Mouse (Mus musculus): Measurements from ENCODE around the gene Fig4.

The Fig4 gene

DNA sequence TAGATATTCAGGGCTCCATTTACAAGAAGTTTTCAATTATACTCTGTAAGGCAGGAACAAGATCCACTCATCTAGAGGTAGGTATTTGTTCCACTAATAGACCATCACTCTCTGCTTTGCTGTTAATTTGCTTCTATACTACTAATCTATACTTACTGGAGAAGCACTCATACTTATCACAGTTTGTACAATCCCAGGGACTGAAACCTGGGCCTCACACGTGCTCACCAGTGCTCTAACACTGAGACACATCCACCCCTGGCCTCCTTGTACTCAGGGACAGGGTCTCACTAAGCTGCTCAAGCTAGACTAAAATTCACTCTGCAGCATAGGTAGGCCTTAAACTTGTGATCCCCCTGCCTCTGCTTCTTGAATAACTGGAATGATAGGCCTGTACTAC, 41.8 kb downstream of the Fig4 start:
- no peak for DNase-seq (ENCODE audit: low read depth)

DNA sequence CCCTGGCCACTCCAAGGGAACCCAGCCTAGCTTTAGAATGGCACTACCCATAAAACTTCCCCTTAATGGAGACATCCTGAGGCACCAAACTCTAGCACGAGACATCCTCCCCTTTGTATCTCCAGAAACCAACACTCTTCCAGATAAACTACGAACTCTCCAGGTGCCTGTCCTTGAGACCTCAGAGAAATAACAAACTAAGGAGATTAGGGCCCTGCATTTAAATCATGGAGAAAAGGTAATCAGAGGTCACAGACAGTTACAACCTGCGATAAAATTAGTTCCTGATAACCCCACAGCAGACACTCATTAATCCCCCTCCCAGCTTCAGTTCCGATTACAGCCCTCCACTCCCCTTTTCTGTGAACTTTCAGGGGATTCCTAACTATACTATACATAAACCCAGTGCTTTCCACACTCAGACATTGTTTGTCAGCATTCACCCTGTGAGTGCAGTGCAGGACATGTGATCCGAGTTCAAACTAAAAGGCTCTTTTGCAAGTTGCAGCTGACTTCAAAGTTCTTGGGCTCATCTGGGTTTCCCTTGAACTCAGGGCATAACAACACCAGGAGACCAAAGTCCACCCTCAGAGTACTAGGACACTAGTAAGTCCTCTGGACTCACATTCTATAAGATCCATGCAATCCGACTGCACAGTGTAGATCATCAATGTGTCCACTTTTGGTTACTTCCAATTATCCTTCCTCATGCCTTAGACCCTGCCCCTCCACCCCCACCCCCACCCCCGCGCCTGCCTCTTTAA, 42.6 kb downstream of the Fig4 start:
- no peak for DNase-seq (ENCODE audit: low read depth)

DNA sequence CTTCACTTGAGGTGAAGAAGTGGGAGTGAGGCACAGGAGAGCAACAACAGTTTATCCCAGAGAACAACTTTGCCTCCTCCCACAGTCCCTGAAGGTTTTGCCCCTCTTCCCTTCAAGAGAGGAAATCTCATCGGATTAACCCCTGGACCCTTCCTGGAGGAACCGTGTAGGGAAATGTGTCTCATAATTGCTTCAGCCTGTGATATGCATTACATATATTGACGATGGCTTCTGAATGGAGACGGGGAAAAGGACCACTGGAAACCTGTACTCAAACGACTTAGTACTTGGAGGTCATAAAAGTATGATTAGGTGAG, 52.4 kb downstream of the Fig4 start:
- no peak for DNase-seq (ENCODE audit: low read depth)

GRCm38 (mm10) chr10:41250045-41250748, 52.9 kb downstream of the Fig4 start:
- no peak for DNase-seq (ENCODE audit: low read depth)

DNA sequence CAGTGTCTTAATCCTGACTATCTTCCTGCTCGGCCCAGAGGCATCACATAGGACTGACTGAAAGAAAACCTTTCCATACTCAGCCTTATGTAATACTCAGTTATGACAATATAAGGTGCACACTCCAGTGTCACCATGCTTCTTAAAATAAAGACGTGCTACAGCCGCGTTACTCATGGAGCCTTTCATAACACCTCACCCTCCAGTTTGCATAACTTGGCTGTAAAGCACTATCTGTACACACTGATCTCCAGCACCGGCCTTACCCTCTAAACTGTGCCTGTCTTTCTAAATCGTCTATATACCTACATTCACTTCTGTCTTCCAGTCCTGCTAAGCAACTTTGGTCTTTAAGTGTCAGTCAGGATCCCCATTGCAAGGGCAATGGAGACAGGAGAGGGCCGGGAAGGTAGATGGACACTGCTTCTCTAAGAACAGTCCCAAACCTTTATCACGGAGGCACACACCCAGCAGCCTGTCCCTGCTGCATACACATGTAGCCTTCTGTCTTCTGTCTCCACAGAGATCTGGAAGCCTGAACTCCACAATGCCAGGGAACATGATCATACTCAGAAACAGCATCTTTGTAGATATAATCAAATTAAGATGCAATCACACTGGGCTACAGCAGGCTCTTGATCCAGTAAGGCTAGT, 53.9 kb downstream of the Fig4 start:
- no peak for DNase-seq (ENCODE audit: low read depth)

GRCm38 (mm10) chr10:41247800-41248473, 55.1 kb downstream of the Fig4 start:
- no peak for DNase-seq (ENCODE audit: low read depth)

DNA sequence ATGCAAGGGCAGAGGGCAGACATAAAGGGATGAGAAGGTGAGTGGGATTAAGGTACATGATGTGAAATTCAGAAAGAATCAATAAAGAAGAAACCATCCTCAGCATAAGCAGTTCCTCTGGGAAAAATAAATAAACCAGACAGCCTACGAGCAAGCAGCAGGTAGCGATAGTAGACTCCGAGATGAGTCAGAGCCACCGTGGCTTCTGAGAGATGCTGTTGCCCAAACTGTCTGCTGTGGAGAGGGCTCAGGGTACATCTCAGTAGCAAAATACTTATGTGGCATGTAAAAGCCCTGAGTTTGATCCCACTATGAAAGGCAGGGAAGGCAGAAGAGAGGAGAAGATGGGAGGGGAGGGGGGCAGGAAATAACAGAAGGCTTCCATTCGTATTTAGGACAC, 56.9 kb downstream of the Fig4 start:
- DNase-seq (ENCODE audit: low read depth) = no peak

DNA sequence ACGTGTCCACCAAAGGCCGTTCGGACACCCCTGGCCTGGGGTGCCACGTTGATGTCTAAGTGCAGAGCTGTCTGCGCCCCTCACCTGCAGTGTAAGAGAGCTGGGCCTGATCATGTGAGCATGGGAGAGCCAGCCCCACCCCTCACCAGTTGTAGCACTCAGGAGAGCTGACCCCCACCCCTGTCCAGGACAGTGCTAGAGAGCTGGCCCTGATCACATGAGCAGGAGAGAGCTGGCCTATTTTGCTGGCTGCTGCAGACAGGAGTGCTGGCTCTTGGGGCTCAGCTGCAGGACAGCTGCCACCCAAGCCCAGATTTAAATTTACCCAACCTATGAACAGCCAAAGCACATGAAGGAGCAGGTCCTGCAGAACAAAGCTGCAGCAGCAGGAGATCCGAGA, 57.6 kb downstream of the Fig4 start:
- no peak for DNase-seq (ENCODE audit: low read depth)

- no peak for DNase-seq (ENCODE audit: low read depth)
Measured at GRCm38 (mm10) chr10:41245028-41245427, 58.0 kb downstream of the Fig4 start.

- DNase-seq (ENCODE audit: low read depth) = no peak
Measured at GRCm38 (mm10) chr10:41243930-41244329, 59.1 kb downstream of the Fig4 start.

DNA sequence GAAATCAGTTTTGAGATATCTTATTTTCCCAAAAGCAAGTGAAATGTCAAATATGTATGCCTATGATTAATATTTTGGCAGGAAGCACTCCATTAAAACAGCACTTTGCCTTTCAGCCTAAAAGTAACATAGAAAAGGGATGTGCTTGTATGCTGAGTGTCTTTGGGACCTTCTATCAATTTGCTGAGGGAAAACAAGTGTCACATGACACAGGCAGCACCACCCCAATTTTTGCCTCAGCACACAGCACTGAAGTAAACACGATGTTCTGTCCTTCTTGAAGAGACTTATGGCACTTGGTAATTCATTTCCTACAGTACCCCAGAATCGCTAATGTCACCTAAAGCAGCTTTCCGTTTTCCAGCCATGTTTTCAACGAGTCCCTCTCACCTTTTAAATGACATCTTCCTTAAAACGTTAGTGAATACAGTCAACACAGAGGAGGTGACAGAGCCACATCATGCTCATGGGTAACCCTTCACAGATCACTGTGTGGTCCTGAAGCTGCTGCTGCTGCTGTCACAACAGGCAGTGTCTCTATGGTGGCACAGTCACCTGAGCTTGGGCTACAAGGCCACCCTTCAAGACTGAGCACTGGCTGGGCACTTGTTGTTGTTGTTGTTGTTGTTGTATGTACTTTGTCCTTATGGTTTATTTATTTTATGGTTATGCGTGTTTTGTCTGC, 61.4 kb downstream of the Fig4 start:
- no peak for DNase-seq (ENCODE audit: low read depth)

DNA sequence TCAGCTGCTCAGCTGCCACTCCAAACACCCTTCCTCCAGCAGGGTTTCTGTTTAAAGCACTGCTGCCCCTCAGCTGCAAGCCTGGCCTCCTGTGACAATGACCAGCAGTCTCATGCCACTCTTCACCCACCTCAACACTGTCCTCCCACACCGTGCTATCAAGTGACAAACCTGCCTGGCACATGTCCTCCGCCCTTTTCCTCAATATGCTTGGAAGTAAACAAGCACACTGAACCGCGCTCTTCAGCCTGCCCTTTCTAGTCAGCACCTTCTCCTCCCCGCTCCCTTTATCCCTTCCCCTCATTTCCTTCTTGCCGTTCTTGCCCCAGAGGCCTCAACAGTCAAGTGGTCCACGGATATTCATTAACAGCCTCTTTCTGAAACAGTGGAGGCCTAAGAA, 62.0 kb downstream of the Fig4 start:
- DNase-seq (ENCODE audit: low read depth) = no peak

DNA sequence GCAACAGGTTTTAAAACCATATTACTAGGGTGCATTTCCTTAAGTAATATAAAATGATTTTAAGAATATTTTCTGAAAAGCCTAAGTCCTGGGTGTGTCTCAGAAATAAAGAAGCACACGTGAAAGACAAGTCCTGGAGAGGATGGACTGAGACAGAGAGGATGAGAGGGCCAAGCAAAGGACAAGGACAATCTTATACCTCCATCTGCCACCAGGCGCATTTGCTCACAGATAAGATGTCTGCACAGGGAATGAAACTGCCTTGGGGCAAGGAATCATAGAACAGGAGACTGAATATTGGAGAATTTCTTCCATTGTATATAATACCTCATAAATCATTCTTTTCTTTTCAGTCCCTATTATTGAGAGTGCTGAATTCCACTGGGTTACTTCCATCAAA, 67.0 kb downstream of the Fig4 start:
- no peak for DNase-seq (ENCODE audit: low read depth)

GRCm38 (mm10) chr10:41235584-41235983, 67.5 kb downstream of the Fig4 start:
- no peak for DNase-seq (ENCODE audit: low read depth)

DNA sequence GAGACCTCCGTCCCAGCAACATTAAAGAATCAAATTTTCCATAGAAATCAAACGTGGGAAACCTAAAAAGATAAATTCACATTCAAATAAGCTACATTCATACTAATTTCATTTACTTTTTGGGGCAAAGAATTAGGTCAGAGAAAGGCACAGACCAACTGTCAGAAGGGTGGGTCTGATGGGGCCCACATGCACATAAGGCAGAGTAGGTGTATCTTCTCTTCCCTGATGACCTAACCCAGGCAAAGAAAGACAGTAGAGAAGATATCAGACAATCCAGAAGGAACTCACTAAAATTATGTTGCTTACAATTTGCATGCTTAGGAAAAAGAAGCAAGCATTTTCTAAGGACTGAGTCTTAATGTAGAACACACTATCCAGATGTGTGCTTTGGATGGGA, 67.9 kb downstream of the Fig4 start:
- no peak for DNase-seq (ENCODE audit: low read depth)

DNA sequence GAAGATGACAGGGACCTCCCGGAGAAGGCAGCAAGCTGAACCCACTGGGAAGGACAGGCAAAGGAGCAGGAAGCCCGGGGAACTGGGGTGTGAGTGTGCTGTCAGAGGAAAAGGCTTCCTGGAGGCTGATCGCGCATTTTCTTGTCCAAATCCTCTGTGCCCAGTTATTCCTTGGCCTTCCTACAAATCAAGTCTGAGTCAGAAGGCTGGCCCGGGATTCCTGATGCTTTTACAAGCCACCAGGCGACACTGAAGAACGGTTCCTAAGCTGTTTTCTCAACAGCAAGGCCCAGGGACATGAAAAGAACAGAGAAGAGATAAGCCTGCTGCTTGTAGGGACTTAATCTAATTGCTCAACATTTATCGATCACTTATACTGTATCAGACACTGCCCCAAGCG, 68.5 kb downstream of the Fig4 start:
- no peak for DNase-seq (ENCODE audit: low read depth)

- no peak for DNase-seq (ENCODE audit: low read depth)
Measured at GRCm38 (mm10) chr10:41233140-41233539, 69.9 kb downstream of the Fig4 start.

- DNase-seq (ENCODE audit: low read depth) = no peak
Measured at GRCm38 (mm10) chr10:41231163-41231835, 71.8 kb downstream of the Fig4 start.

GRCm38 (mm10) chr10:41227626-41228025, 75.4 kb downstream of the Fig4 start:
- DNase-seq (ENCODE audit: low read depth) = no peak

GRCm38 (mm10) chr10:41223499-41223898, 79.6 kb downstream of the Fig4 start:
- DNase-seq (ENCODE audit: low read depth) = no peak

GRCm38 (mm10) chr10:41221204-41221603, 81.9 kb downstream of the Fig4 start:
- DNase-seq (ENCODE audit: low read depth) = no peak

- no peak for DNase-seq (ENCODE audit: low read depth)
Measured at GRCm38 (mm10) chr10:41218897-41219296, 84.2 kb downstream of the Fig4 start.

Data from c-Kit-positive CD71-positive TER-119-negative erythroid progenitor cells, embryonic 14.5 days (primary cell).